Mouse (Mus musculus) myocyte (in vitro differentiated cells): ENCODE data around the gene Adamts15.

Experiments
- CEBPB ChIP-seq: IDR thresholded peaks from 2 replicates; pipeline ENCODE4 v1.6.1; 2011; ENCODE audit warnings: mild to moderate bottlenecking, moderate library complexity; ENCODE audit not compliant: poor library complexity, insufficient read depth, severe bottlenecking
- E2F4 ChIP-seq: IDR thresholded peaks from one replicate; pipeline ENCODE4 v1.6.1; 2011; ENCODE audit warnings: mild to moderate bottlenecking, control low read depth, moderate library complexity; ENCODE audit not compliant: insufficient read depth
- MAX ChIP-seq: IDR thresholded peaks from one replicate; pipeline ENCODE4 v1.6.1; 2011; ENCODE audit warnings: low read depth, mild to moderate bottlenecking, control low read depth
- MYOD1 ChIP-seq, 3 experiments: IDR thresholded peaks; one replicate each; pipeline ENCODE4 v1.6.1; 2011; ENCODE audit warnings: control low read depth in 2 of 3, low read depth in 2 of 3, mild to moderate bottlenecking in 2 of 3, moderate library complexity in 1 of 3; ENCODE audit not compliant: insufficient read length in 2 of 3, control insufficient read depth in 1 of 3
- MYOG ChIP-seq, 3 experiments: IDR thresholded peaks; one replicate each; pipeline ENCODE4 v1.6.1; 2011; ENCODE audit warnings: control low read depth in 2 of 3, low read depth in 2 of 3, mild to moderate bottlenecking in 2 of 3; ENCODE audit not compliant: insufficient read length in 2 of 3, control insufficient read depth in 1 of 3, insufficient read depth in 1 of 3
- POLR2A ChIP-seq: IDR thresholded peaks from one replicate; pipeline ENCODE4 v1.6.1; 2011; ENCODE audit warnings: low read depth, mild to moderate bottlenecking, control low read depth, moderate library complexity; ENCODE audit not compliant: insufficient read length
- POLR2AphosphoS2 ChIP-seq: IDR thresholded peaks from one replicate; pipeline ENCODE4 v1.6.1; 2011; ENCODE audit warnings: low read depth, control low read depth; ENCODE audit not compliant: insufficient read length
- REST ChIP-seq: IDR thresholded peaks from one replicate; pipeline ENCODE4 v1.6.1; 2011; ENCODE audit warnings: mild to moderate bottlenecking, control low read depth, moderate library complexity; ENCODE audit not compliant: insufficient read depth, insufficient read length
- SRF ChIP-seq: IDR thresholded peaks from one replicate; pipeline ENCODE4 v1.6.1; 2011; ENCODE audit warnings: low read depth; ENCODE audit not compliant: control insufficient read depth, insufficient read length
- TCF3 ChIP-seq: IDR thresholded peaks from one replicate; pipeline ENCODE4 v1.6.1; 2011; ENCODE audit warnings: low read depth, control low read depth; ENCODE audit not compliant: insufficient read length
- USF1 ChIP-seq: IDR thresholded peaks from one replicate; pipeline ENCODE4 v1.6.1; 2011; ENCODE audit warnings: low read depth, mild to moderate bottlenecking, control low read depth, moderate library complexity

DNA sequence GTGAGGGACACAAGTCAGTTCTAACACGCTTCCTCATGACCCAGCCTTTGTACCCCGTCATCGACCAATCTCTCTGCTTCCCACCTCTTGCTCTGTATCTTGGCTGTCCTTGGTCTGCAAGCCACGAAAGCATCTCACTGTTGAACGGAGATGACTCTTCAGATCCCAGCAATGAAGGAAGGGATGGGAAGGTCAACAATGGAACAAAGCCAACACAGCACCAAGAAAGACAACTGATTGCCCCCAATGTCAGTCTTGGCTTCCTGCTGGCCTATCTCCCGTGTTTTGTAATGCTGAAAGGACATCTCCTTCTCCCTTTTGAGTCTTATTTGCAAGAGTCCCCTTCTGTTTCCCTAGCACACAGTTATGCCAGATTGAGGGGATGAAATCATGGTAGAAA, 45.9 kb upstream of the Adamts15 start:
- TF ChIP-seq MAX, result no peak
- TF ChIP-seq POLR2A, result no peak
- no peak for TF ChIP-seq CEBPB
- no peak for TF ChIP-seq MYOD1 (IDR thresholded peaks at IDR 0.05; ENCODE audit: control insufficient read depth in 1 of 3, insufficient read length in 2 of 3, low read depth in 2 of 3)
- no peak for TF ChIP-seq USF1
- TF ChIP-seq POLR2AphosphoS2, result no peak
- no peak for TF ChIP-seq E2F4
- no peak for TF ChIP-seq TCF3
- TF ChIP-seq REST, result no peak
- TF ChIP-seq MYOG (IDR thresholded peaks at IDR 0.05; ENCODE audit: control insufficient read depth in 1 of 3, insufficient read depth in 1 of 3, insufficient read length in 2 of 3, low read depth in 2 of 3), result no peak
- TF ChIP-seq SRF, result no peak
